Mouse (Mus musculus) embryonic facial prominence, embryonic 10.5 days (tissue): ENCODE data around the gene Gas6. TPM values are rescaled to one million over a fixed set of nuclear protein-coding genes. Genes with fewer than 3 reads are reported as not detected.
A peak's percentile ranks its signal among the peaks of the same experiment; 100 is the strongest.

Experiments used
- DNase-seq: peaks from one replicate; pipeline ENCODE4 v3.0.0-alpha.2; 2017; ENCODE audit warnings: low spot score
- H3K27ac ChIP-seq: fragments of 300-500 bp; sonication (generic); replicated peaks from 2 replicates; pipeline ENCODE4 v1.5.1; 2016; ENCODE audit warnings: mild to moderate bottlenecking
- H3K27me3 ChIP-seq: fragments of 300-500 bp; sonication (generic); replicated peaks from 2 replicates; pipeline ENCODE4 v1.6.1; 2016; ENCODE audit warnings: low read depth, mild to moderate bottlenecking; ENCODE audit not compliant: poor library complexity, severe bottlenecking
- H3K36me3 ChIP-seq: fragments of 300-500 bp; sonication (generic); replicated peaks from 2 replicates; pipeline ENCODE4 v1.6.1; 2016; ENCODE audit warnings: mild to moderate bottlenecking, moderate library complexity
- H3K4me1 ChIP-seq: fragments of 300-500 bp; sonication (generic); 2 replicates; pipeline ENCODE4 v1.6.1; 2016
- H3K4me3 ChIP-seq: fragments of 300-500 bp; sonication (generic); 2 replicates; pipeline ENCODE4 v1.5.1; 2016; ENCODE audit warnings: mild to moderate bottlenecking, moderate library complexity
- H3K9me3 ChIP-seq: fragments of 300-500 bp; sonication (generic); 2 replicates; pipeline ENCODE4 v1.6.1; 2016; ENCODE audit warnings: mild to moderate bottlenecking
- WGBS: fragments of 180-500 bp; shearing (Covaris S2); methylation state at CpG from one replicate; pipeline ENCODE4 v1.1.7; 2016; 5-methylcytosine and 5-hydroxymethylcytosine counted together
- polyA plus RNA-seq: library from polyadenylated mRNA; unstranded; fragments of >200 nt; fragmentation: Nextera tagmentation; extraction: Ambion mirVana; gene quantifications from 2 replicates; pipeline ENCODE4 v1.2.1, GENCODE M21; 2016

The Gas6 gene
- 7.8 and 8.2 TPM in 2 replicates for polyA plus RNA-seq

DNA sequence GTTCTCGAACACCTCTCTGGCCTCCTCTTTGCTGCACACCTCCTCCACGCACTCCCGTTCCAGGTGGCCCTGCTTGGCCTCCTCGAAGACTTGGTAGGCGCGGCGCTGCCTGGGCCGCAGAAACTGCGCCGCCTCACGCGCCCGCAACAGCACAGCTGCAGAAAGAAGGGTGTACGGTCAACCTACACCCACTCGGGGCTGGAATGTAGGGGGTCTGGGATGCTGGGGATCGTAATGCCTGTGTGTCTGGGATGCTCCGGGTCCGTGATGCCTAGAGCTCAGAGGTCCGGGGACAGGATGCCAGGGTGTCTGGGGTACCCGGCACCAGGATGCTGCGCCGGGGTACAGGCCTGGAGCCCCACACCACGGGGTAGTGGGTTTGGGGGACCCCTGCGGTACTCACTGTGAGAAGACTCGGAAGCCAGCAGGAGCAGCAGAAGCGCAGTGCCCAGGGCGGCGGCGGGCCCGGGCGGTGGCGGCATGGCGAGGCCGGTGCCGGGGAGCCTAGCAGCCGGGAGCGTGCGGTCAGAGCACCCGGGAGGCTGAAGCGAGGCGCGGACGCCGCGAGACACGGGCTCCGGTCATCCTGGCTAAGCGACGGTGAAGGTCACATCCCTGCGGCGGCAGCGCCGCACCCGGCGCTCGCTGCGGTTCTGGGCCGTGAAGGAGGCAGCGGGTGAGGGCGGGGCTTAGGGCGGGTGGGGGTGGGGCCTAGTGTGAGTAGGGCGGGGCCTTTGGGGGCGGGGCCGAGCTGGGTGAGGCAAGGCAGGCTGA is at the start of gene Gas6:
TSS of gene Gas6 (minus strand) at position 633 of the 774 bp plus-strand sequence.
- H3K36me3 ChIP-seq: no peaks in the 10 kb centered on the region
- peak within 1 kb of the TSS; percentile 73 for H3K4me3 ChIP-seq
- H3K27ac ChIP-seq: peak within 1 kb of the TSS; percentile 69; the same call in 1 of the 2 replicates
- 2% methylated on average over 64 of the region's 64 CpGs for WGBS
- peaks cover 58% of the 10 kb centered on the region for H3K27me3 ChIP-seq
- H3K4me1 ChIP-seq: peaks cover 41% of the 10 kb centered on the region
- peak; percentile 82 for DNase-seq
- no peaks in the 10 kb centered on the region for H3K9me3 ChIP-seq

DNA sequence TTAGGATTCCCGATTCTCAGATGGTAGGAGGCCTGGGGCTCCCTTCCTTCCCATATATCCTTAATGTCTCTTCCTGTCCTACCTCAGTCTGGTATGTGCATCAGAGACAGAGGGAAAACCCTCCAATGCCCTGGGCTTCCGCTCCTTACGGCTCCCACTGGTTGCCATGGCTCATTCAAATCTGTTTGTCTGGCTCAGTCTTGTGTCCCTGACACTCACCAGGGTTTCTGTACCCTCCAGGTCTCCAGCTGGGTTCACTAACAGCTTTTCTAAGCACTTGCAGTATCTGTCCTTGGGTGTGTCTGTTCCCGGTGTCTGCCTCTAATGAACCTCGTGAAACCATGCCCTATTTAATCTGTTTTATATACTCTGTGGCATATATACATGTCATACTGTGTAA is 47.2 kb upstream of the Gas6 start:
- WGBS: 83% methylated on average over 5 of the region's 5 CpGs
- H3K4me3 ChIP-seq: no peak overlapping the region
- H3K27ac ChIP-seq: no peak overlapping the region
- no peaks in the 10 kb centered on the region for H3K4me1 ChIP-seq
- DNase-seq: no peak
- H3K27me3 ChIP-seq: no peaks in the 10 kb centered on the region
- peaks cover 6% of the 10 kb centered on the region; the same call in 1 of the 2 replicates for H3K9me3 ChIP-seq
- no peaks in the 10 kb centered on the region for H3K36me3 ChIP-seq

DNA sequence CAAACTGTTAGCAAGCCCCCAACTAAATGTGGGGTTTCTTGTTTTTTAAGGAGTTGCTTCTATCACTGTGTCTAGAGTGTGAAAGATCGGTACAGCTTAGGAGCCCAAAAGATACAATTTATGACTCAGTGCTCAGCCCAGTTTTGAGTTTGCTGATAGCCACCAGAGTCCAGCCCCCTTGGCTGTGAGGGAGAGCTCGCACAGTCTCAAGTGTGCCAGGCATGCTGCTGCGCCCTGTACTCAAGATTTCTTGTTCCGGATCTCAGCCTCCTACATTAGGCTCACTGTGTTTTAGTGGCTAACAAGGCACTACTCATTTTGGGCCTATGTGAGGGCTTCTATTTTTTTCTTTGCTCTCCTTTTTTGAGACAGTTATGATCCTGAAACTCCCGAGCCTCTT is 45.8 kb upstream of the Gas6 start:
- Histone ChIP-seq H3K27ac (no peak overlapping the region), H3K4me1 (no peaks in the 10 kb centered on the region), H3K4me3 (no peak overlapping the region), H3K27me3 (no peaks in the 10 kb centered on the region), H3K9me3 (peaks cover 5% of the 10 kb centered on the region; the same call in 1 of the 2 replicates), H3K36me3 (no peaks in the 10 kb centered on the region)
- DNase-seq: no peak
- WGBS: 85% methylated on average over 5 of the region's 5 CpGs

DNA sequence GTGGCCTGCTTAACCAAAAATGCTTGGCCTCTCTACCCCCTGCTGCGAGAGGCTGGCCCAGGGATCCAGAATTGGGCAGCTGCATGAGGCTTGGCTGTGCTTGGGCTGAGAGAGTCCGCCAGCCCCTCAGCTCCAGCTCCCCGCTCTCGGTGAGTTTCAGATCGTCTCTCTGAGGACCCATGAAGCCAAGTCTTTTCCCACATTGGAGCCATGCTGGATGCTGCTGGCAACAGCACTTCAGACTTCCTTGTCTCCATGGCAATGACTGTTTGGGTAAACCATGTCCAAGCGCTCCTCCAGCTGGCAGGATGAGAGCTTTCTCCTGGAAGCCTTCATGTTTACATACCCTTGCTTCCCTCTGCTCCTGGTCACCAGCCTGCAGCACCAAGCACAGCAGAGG is 44.5 kb upstream of the Gas6 start:
- WGBS: 80% methylated on average over 6 of the region's 6 CpGs
- DNase-seq: no peak
- Histone ChIP-seq H3K4me3 (no peak overlapping the region), H3K4me1 (no peaks in the 10 kb centered on the region), H3K9me3 (no peaks in the 10 kb centered on the region), H3K27me3 (no peaks in the 10 kb centered on the region), H3K36me3 (no peaks in the 10 kb centered on the region), H3K27ac (no peak overlapping the region)

DNA sequence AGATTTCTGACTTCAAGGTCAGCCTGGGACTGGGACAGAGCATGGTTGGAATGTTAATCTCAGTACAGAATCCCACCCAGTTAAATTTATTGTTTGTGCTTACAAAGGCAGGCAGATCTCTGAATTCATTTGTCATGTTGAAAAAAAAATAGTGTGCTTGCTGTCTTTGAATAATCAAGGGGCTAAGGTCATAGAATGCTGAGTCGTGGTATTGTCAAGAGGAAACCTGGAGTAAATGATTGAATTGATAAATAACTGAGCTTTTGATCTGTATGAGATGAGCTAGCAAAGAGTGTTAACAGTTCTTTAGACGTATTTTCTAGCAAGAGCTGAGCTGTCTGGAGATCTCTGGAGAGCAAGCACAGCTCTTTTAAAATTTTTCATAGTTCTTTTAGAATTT is 42.8 kb upstream of the Gas6 start:
- WGBS: 74% methylated on average over 2 of the region's 2 CpGs

DNA sequence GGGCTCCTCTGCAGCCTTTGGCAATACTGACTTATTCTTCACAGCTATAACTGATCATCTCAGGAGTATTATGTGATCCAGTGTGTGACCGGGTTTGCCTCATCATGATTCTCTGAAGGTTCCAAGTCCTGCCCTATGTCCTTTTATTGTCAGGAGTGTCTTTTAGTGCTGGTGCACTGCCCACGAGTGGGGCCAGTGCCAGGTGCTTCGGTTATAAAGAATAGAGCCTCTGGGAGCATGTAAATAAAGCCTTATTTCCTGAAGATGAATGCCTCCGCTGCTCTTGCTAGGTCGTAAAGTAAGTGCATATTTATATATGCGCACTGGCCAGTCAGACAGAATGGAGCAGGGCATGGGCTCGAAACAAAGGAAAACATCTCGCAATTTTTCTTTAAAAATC is 38.8 kb upstream of the Gas6 start:
- Histone ChIP-seq H3K36me3 (no peaks in the 10 kb centered on the region), H3K9me3 (no peaks in the 10 kb centered on the region), H3K4me3 (no peak overlapping the region), H3K4me1 (peaks cover 8% of the 10 kb centered on the region), H3K27me3 (no peaks in the 10 kb centered on the region), H3K27ac (no peak overlapping the region)
- no peak for DNase-seq
- 91% methylated on average over 8 of the region's 8 CpGs for WGBS

More for the DNA sequence above, 42.8 kb upstream of the Gas6 start:
- no peak overlapping the region for H3K27ac ChIP-seq
- H3K4me3 ChIP-seq: no peak overlapping the region
- no peaks in the 10 kb centered on the region for H3K9me3 ChIP-seq
- DNase-seq: no peak
- H3K36me3 ChIP-seq: no peaks in the 10 kb centered on the region
- H3K4me1 ChIP-seq: no peaks in the 10 kb centered on the region
- no peaks in the 10 kb centered on the region for H3K27me3 ChIP-seq

DNA sequence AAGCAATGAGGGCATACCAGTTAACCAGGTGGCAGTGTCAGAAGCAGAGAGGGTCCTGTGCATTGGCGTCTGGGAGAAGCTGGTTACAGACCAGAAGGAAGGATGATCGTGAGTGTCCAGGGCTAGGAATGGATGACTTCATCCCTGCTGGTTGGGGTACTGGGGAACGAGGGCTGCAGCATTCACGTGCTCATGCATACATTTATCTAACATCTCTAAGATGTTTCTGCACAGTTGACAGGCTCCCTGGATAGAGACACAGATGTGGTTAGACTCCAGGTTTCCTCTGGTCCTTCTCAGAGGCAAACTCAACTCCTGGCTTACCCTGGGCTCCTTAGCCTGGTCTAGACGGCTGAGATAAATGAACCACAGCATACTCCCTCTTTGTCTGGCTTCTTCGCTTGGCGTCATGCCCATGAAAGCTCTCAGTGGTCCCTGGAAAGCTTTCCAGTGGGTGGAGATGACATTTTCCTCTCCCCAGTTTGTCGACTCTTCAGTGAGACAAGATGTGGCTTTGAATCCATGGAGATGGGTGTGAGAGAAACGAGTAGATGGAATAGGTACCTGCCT is 37.4 kb upstream of the Gas6 start:
- Histone ChIP-seq H3K9me3 (peaks cover 6% of the 10 kb centered on the region; the same call in 1 of the 2 replicates), H3K4me1 (peaks cover 8% of the 10 kb centered on the region), H3K4me3 (no peak overlapping the region), H3K27me3 (no peaks in the 10 kb centered on the region), H3K27ac (no peak overlapping the region), H3K36me3 (no peaks in the 10 kb centered on the region)
- 82% methylated on average over 9 of the region's 9 CpGs for WGBS
- DNase-seq: no peak

DNA sequence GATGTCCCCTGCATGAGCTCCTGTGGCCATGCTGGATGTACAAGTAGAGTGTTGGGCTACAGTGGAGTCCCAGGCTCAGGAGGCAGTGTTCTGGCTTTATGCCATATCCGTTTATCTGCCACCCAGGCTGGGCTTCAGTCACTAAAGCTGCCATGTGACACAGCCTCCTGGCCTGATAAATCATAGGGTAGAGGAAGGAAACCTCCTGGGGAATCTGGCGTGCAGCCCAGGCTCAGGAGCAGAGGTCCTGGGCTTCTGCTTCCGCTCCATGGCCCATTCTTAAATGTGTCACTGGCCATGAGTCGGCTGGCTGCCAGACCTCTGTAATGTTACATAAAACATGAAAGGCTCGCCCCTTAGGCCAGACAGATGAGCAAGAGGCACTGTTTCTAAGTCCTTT is 36.7 kb upstream of the Gas6 start:
- WGBS: 78% methylated on average over 5 of the region's 5 CpGs
- H3K36me3 ChIP-seq: no peaks in the 10 kb centered on the region
- no peak for DNase-seq
- no peak overlapping the region for H3K4me3 ChIP-seq
- peaks cover 8% of the 10 kb centered on the region for H3K4me1 ChIP-seq
- peaks cover 6% of the 10 kb centered on the region; the same call in 1 of the 2 replicates for H3K9me3 ChIP-seq
- no peaks in the 10 kb centered on the region for H3K27me3 ChIP-seq
- no peak overlapping the region for H3K27ac ChIP-seq

DNA sequence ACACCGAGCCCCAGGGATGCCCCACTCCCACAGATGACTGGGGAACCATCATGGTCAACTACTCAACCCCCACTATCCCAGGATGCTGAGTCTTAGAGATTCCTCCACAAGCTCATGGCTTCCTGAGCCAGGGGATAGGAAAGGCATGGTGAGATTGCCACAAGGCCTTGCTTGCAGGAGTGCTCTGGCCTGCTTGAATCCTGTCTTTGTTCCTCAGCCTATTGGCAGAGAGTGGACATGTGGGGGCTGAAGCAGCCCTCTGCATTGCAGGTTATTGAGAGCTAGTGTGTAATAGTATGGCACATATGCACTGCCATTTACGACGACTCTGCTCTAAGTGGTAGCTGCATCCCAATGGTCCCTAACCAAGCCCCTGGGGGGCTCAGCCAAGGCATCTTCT is 36.1 kb upstream of the Gas6 start:
- no peak for DNase-seq
- WGBS: 86% methylated on average over 3 of the region's 3 CpGs
- Histone ChIP-seq H3K27me3 (no peaks in the 10 kb centered on the region), H3K36me3 (no peaks in the 10 kb centered on the region), H3K4me1 (peaks cover 8% of the 10 kb centered on the region), H3K9me3 (peaks cover 6% of the 10 kb centered on the region; the same call in 1 of the 2 replicates), H3K27ac (no peak overlapping the region), H3K4me3 (no peak overlapping the region)

DNA sequence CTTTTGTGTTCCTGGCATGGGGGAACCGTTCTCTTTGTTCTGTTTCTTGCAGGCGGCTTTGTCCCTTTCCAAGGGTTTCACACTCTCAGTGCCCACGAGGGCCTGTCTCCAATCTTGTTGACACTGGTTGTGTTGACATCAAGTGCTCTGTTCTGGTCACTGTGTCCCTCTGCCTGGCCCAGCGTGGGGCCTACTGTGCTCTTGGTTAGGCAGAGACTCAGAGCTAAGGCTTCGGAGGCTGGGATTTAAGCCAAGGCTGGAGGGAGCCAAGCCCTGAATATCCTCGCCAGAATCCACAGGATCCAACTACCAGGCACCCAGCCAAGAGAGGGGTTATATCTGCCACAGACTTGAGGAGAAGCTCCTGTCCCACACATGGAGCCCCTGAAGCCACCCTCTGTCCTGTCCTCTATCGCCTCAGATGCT is 35.6 kb upstream of the Gas6 start:
- no peaks in the 10 kb centered on the region for H3K36me3 ChIP-seq
- no peaks in the 10 kb centered on the region for H3K27me3 ChIP-seq
- H3K4me3 ChIP-seq: no peak overlapping the region
- H3K9me3 ChIP-seq: peaks cover 6% of the 10 kb centered on the region; the same call in 1 of the 2 replicates
- no peak for DNase-seq
- no peak overlapping the region for H3K27ac ChIP-seq
- H3K4me1 ChIP-seq: peaks cover 8% of the 10 kb centered on the region
- 82% methylated on average over 7 of the region's 7 CpGs for WGBS

DNA sequence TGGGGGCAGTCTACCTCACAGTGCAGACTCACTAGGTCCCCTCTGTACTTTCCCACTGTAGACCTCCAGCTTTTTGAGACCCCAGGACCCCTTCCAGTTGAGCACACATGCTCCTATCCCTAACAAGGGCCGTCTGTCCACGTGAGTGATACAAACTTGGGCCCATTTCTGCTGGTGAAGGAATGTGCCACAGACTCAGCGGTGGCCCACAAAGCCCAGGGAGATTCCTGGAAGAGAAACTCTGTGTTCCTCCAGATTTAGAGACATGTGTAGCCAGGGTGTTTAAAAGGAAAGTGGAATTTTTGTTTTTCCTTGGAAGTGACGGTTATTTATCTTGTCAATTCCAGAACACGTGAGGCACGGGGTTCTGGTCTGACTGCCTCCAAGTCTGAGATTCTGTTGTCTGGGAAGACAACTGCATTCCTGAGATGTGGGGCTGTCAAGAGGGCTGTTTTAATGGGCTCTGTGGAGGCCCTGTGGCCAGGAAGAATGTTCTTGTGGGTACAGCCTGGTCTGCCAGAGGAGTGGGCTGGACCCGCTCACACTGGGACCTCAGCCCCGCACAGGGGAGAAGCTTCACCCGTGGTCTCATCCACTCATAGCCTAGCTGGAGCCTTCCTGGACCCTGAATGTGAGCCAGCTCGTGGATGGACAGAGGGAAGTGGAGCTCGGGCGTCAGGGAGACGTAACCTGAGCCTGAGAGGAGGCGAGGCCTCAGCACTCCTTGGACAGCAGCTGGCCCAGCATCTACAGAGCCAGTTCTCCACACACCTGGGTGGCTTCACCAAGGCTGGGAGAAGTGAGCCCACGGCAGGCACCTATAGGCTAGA is 34.9 kb upstream of the Gas6 start:
- H3K4me3 ChIP-seq: no peak overlapping the region
- H3K9me3 ChIP-seq: peaks cover 6% of the 10 kb centered on the region; the same call in 1 of the 2 replicates
- DNase-seq: no peak
- H3K27ac ChIP-seq: peak overlapping the region; percentile 44
- 64% methylated on average over 15 of the region's 15 CpGs for WGBS
- H3K36me3 ChIP-seq: no peaks in the 10 kb centered on the region
- H3K4me1 ChIP-seq: peaks cover 8% of the 10 kb centered on the region
- H3K27me3 ChIP-seq: no peaks in the 10 kb centered on the region

DNA sequence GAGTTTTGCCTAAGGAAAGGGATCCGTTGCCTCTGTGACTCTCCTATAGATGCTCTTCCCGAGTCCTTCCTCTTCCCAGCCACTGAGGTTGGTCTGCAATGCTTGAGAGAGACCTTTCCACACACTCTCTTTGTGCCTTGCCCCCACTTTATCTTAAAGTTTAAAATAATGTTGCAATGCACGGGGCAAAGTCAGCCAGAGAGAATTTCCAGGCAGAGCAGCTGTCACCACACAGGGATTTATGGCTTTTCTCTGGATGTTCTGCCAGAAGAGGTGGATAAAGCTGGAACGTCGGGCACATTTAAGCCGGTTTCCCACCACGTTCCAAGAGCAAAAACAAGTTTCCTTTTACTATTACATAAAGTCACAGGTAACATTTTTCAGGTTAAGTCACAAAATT is 27.1 kb upstream of the Gas6 start:
- no peak overlapping the region for H3K27ac ChIP-seq
- no peaks in the 10 kb centered on the region for H3K27me3 ChIP-seq
- no peaks in the 10 kb centered on the region for H3K9me3 ChIP-seq
- no peaks in the 10 kb centered on the region for H3K4me1 ChIP-seq
- no peak overlapping the region for H3K4me3 ChIP-seq
- DNase-seq: no peak
- 75% methylated on average over 7 of the region's 7 CpGs for WGBS
- H3K36me3 ChIP-seq: no peaks in the 10 kb centered on the region
